In the genomic region with DNA sequence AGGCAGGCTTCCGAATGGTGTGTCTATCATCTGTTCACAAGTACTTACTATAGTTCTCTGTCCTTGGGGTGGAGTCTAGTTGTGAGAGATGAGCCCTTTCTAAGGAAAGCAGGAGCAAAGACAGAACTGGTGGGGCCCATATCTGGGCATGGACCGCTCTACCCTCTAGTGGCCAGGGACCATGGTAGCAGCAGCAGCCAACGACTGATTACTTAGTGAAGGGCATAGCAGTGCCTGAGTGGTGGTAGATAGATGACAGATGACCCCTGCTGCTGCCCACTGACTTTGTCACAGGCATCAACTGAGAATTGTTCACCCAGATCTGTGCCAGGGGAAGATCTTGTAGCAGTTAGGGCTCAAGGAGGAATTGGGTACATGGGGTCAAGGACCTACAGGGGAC, we compare ENCODE assay signal across 8 mouse cellular contexts. TPM values are rescaled to one million over a fixed set of nuclear protein-coding genes. Genes with fewer than 3 reads are reported as not detected.
DNase-seq lines count a peak whose midpoint lies in the region.
"Had no signal": no experiment of that assay in that cellular context is flagged by ENCODE, and none has a peak within 500 bp of the region (broad histone marks: within the 10 kb centered on the region; RNA-seq: fewer than 3 reads in every experiment).

No protein-coding gene starts in this region.

- H3K4me3 ChIP-seq in limb, embryonic 10.5 days = no peak overlapping the region
- H3K4me3 ChIP-seq: embryonic facial prominence, embryonic 13.5 days had no signal

- DNase-seq in kidney, postnatal 10 days = peak; percentile 53
- DNase-seq in kidney, adult 11 months = no peak
- peak; percentile 15 for DNase-seq in 416B (ENCODE audit: low read depth)
- peak; percentile 56 to 58 for DNase-seq in B cell, adult 2 months
- peak; percentile 66 for DNase-seq in embryo, embryonic 10 days (ENCODE audit: low spot score)
- DNase-seq in splenic B cell, adult 2 months (ENCODE audit: low read depth, low spot score) = peak; percentile 52
- no peak for DNase-seq in limb, embryonic 10.5 days (ENCODE audit: low spot score)

- 26% methylated on average over 3 of the region's 3 CpGs for WGBS in limb, embryonic 10.5 days

- no peaks in the 10 kb centered on the region for H3K36me3 ChIP-seq in splenic B cell, adult 2 months (ENCODE audit: control insufficient read depth, insufficient read depth, low read length, poor library complexity, severe bottlenecking)
- no peaks in the 10 kb centered on the region for H3K36me3 ChIP-seq in limb, embryonic 10.5 days
- H3K36me3 ChIP-seq: embryonic facial prominence, embryonic 13.5 days had no signal

- no peaks in the 10 kb centered on the region for H3K9me3 ChIP-seq in limb, embryonic 10.5 days (replicated peaks)
- H3K9me3 ChIP-seq: embryonic facial prominence, embryonic 13.5 days had no signal

- H3K27me3 ChIP-seq in splenic B cell, adult 2 months (ENCODE audit: control insufficient read depth, insufficient read depth, low read length, poor library complexity, severe bottlenecking) = no peaks in the 10 kb centered on the region
- peaks cover 29% of the 10 kb centered on the region for H3K27me3 ChIP-seq in limb, embryonic 10.5 days (ENCODE audit: low read depth, poor library complexity, severe bottlenecking)

- peaks cover 32% of the 10 kb centered on the region for H3K4me1 ChIP-seq in limb, embryonic 10.5 days

- H3K27ac ChIP-seq in limb, embryonic 10.5 days = no peak overlapping the region
- H3K27ac ChIP-seq: embryonic facial prominence, embryonic 13.5 days had no signal

RNA-seq across cellular contexts. Expression of a gene that starts 12.0 kb away (rescaled TPM):
- polyA plus RNA-seq in limb, embryonic 10.5 days (2016; fragmentation: Nextera tagmentation; extraction: Ambion mirVana) = not detected in 2 replicates

RNA-seq across cellular contexts. Expression of a gene that starts 33.0 kb away (rescaled TPM):
- polyA plus RNA-seq in limb, embryonic 10.5 days (2016; fragmentation: Nextera tagmentation; extraction: Ambion mirVana) = 0.29 and 0.61 TPM in 2 replicates

Comparison
In these comparisons a context has a peak if more than half of its experiments do, and no peak if none do; other contexts are left out.
1. DNase-seq: peak in kidney, postnatal 10 days (single experiment), 416B (single experiment), B cell, adult 2 months (2 of 2), embryo, embryonic 10 days (single experiment) and splenic B cell, adult 2 months (single experiment); none in kidney, adult 11 months (single experiment) and limb, embryonic 10.5 days (single experiment).